Mouse (Mus musculus): ENCODE measurements around the gene Lmf1.

The Lmf1 gene

DNA sequence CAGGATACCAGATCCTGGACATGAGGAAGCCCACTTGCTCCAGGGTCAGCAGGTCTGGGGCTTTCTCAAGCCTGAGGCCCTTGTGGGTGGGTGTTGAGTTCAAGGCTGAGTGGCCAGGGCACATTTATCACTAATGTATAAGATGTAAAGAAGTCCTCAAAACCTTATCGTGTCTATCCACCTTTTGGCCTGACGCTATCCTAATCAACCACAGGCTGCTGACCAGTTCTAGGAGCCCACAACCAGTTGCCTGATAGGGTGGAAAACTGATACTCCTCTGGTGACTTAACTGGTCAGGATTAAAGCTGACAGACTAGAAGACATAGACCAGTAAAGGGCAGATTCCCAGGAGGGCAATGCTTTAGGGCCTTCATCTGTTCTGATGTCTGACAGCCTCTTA, 131.1 kb downstream of the Lmf1 start:
- no peak for DNase-seq (ENCODE audit: low spot score)

- no peak for DNase-seq (ENCODE audit: low spot score)
Measured at GRCm38 (mm10) chr17:25711136-25711535, 132.3 kb downstream of the Lmf1 start.

Data from spleen, adult 12 weeks (tissue).